Mouse (Mus musculus) embryonic facial prominence, embryonic 15.5 days (tissue): ENCODE measurements around the gene Gm20481. TPM values are rescaled to one million over a fixed set of nuclear protein-coding genes. Genes with fewer than 3 reads are reported as not detected.

Experiments
- ATAC-seq: fragments of 200-750 bp; cut with Nextera tagmentation; 2 replicates; pipeline ENCODE4 v1.8.0; 2017; ENCODE audit warnings: low read depth, moderate TSS enrichment; ENCODE audit not compliant: insufficient number of reproducible peaks, low FRiP score, low TSS enrichment
- H3K27ac ChIP-seq: fragments of 300-500 bp; sonication (generic); replicated peaks from 2 replicates; pipeline ENCODE4 v1.5.1; 2015; ENCODE audit warnings: mild to moderate bottlenecking, inconsistent platforms
- H3K27me3 ChIP-seq: fragments of 300-500 bp; sonication (generic); 2 replicates; pipeline ENCODE4 v1.6.1; 2015; ENCODE audit warnings: inconsistent platforms
- H3K36me3 ChIP-seq: fragments of 300-500 bp; sonication (generic); 2 replicates; pipeline ENCODE4 v1.6.1; 2015; ENCODE audit warnings: mild to moderate bottlenecking, inconsistent platforms
- H3K4me1 ChIP-seq: fragments of 300-500 bp; sonication (generic); 2 replicates; pipeline ENCODE4 v1.6.1; 2015; ENCODE audit warnings: inconsistent platforms
- H3K4me2 ChIP-seq: fragments of 300-500 bp; sonication (generic); replicated peaks from 2 replicates; pipeline ENCODE4 v1.6.1; 2015; ENCODE audit warnings: mild to moderate bottlenecking, inconsistent platforms
- H3K4me3 ChIP-seq: fragments of 300-500 bp; sonication (generic); replicated peaks from 2 replicates; pipeline ENCODE4 v1.5.1; 2015; ENCODE audit warnings: mild to moderate bottlenecking, inconsistent platforms
- H3K9ac ChIP-seq: fragments of 300-500 bp; sonication (generic); 2 replicates; pipeline ENCODE4 v1.6.1; 2015; ENCODE audit warnings: inconsistent platforms
- H3K9me3 ChIP-seq: fragments of 300-500 bp; sonication (generic); replicated peaks from 2 replicates; pipeline ENCODE4 v1.6.1; 2016; ENCODE audit warnings: inconsistent platforms
- WGBS: fragments of 180-500 bp; shearing (Covaris S2); methylation state at CpG from one replicate; pipeline ENCODE4 v1.1.7; 2015; 5-methylcytosine and 5-hydroxymethylcytosine counted together
- polyA plus RNA-seq: library from polyadenylated mRNA; unstranded; fragments of >200 nt; fragmentation: Nextera tagmentation; extraction: Ambion mirVana; gene quantifications from 2 replicates; pipeline ENCODE4 v1.2.1, GENCODE M21; 2015

Gm20481 gene
- polyA plus RNA-seq, 1 experiment from 2014 or later: not detected

- no peak overlapping the region for H3K4me3 ChIP-seq
- H3K27me3 ChIP-seq: no peaks in the 10 kb centered on the region
- no peak for ATAC-seq
- H3K9me3 ChIP-seq: no peaks in the 10 kb centered on the region
- H3K36me3 ChIP-seq: peaks cover 97% of the 10 kb centered on the region
- H3K4me2 ChIP-seq: no peak overlapping the region
- H3K4me1 ChIP-seq: no peaks in the 10 kb centered on the region
- H3K27ac ChIP-seq: no peak overlapping the region
- H3K9ac ChIP-seq: no peak overlapping the region
- 90% methylated on average over 7 of the region's 7 CpGs for WGBS
Measured at GRCm38 (mm10) chr17:35009586-35009985, 39.9 kb downstream of the Gm20481 start.

GRCm38 (mm10) chr17:35011440-35011839 lies 41.7 kb downstream of the Gm20481 start:
- peaks cover 7% of the 10 kb centered on the region for H3K4me1 ChIP-seq
- peaks cover 99% of the 10 kb centered on the region for H3K36me3 ChIP-seq
- 90% methylated on average over 8 of the region's 8 CpGs for WGBS
- H3K27me3 ChIP-seq: no peaks in the 10 kb centered on the region
- H3K27ac ChIP-seq: no peak overlapping the region
- H3K9me3 ChIP-seq: no peaks in the 10 kb centered on the region
- no peak overlapping the region for H3K9ac ChIP-seq
- ATAC-seq: no peak
- H3K4me3 ChIP-seq: no peak overlapping the region
- H3K4me2 ChIP-seq: no peak overlapping the region

- ATAC-seq: no peak
- H3K4me1 ChIP-seq: peaks cover 12% of the 10 kb centered on the region
- no peak overlapping the region for H3K27ac ChIP-seq
- no peaks in the 10 kb centered on the region for H3K9me3 ChIP-seq
- no peak overlapping the region for H3K4me2 ChIP-seq
- no peaks in the 10 kb centered on the region for H3K27me3 ChIP-seq
- H3K36me3 ChIP-seq: peaks cover 94% of the 10 kb centered on the region
- H3K9ac ChIP-seq: no peak overlapping the region
- WGBS: 85% methylated on average over 13 of the region's 13 CpGs
- H3K4me3 ChIP-seq: no peak overlapping the region
Measured at GRCm38 (mm10) chr17:35012430-35012829, 42.7 kb downstream of the Gm20481 start.

- Histone ChIP-seq H3K27ac (no peak overlapping the region), H3K9ac (no peak overlapping the region), H3K4me3 (no peak overlapping the region), H3K4me1 (peaks cover 12% of the 10 kb centered on the region), H3K27me3 (no peaks in the 10 kb centered on the region), H3K4me2 (no peak overlapping the region), H3K36me3 (peaks cover 86% of the 10 kb centered on the region), H3K9me3 (no peaks in the 10 kb centered on the region)
- no peak for ATAC-seq
- WGBS: 78% methylated on average over 6 of the region's 6 CpGs
Measured at GRCm38 (mm10) chr17:35013221-35013620, 43.5 kb downstream of the Gm20481 start.

- Histone ChIP-seq H3K4me3 (no peak overlapping the region), H3K36me3 (peaks cover 66% of the 10 kb centered on the region), H3K9me3 (no peaks in the 10 kb centered on the region), H3K27me3 (no peaks in the 10 kb centered on the region), H3K4me1 (peaks cover 12% of the 10 kb centered on the region), H3K4me2 (no peak overlapping the region), H3K9ac (no peak overlapping the region), H3K27ac (no peak overlapping the region)
- 94% methylated on average over 16 of the region's 16 CpGs for WGBS
- no peak for ATAC-seq
Measured at GRCm38 (mm10) chr17:35015296-35015695, 45.6 kb downstream of the Gm20481 start.

GRCm38 (mm10) chr17:35016376-35016775 lies 46.7 kb downstream of the Gm20481 start, which contains the start of gene Vwa7:
Gene Vwa7 (plus strand): TSS chr17:35016579.
- H3K27me3 ChIP-seq: no peaks in the 10 kb centered on the region
- peaks cover 17% of the 10 kb centered on the region for H3K4me1 ChIP-seq
- ATAC-seq: no peak
- H3K9ac ChIP-seq: no peak within 1 kb of the TSS
- H3K27ac ChIP-seq: no peak within 1 kb of the TSS
- 52% methylated on average over 12 of the region's 12 CpGs for WGBS
- peaks cover 55% of the 10 kb centered on the region for H3K36me3 ChIP-seq
- no peak within 1 kb of the TSS for H3K4me2 ChIP-seq
- H3K9me3 ChIP-seq: no peaks in the 10 kb centered on the region
- H3K4me3 ChIP-seq: no peak within 1 kb of the TSS

GRCm38 (mm10) chr17:35016791-35017705 lies 47.3 kb downstream of the Gm20481 start:
- no peak overlapping the region for H3K9ac ChIP-seq
- peaks cover 20% of the 10 kb centered on the region for H3K4me1 ChIP-seq
- H3K4me3 ChIP-seq: no peak overlapping the region
- WGBS: 76% methylated on average over 10 of the region's 10 CpGs
- H3K4me2 ChIP-seq: no peak overlapping the region
- no peak for ATAC-seq
- H3K9me3 ChIP-seq: no peaks in the 10 kb centered on the region
- no peaks in the 10 kb centered on the region for H3K27me3 ChIP-seq
- H3K27ac ChIP-seq: no peak overlapping the region
- H3K36me3 ChIP-seq: peaks cover 48% of the 10 kb centered on the region

GRCm38 (mm10) chr17:35017706-35018030 lies 48.0 kb downstream of the Gm20481 start:
- Histone ChIP-seq H3K9me3 (no peaks in the 10 kb centered on the region), H3K4me3 (no peak overlapping the region), H3K9ac (no peak overlapping the region), H3K27me3 (no peaks in the 10 kb centered on the region), H3K27ac (no peak overlapping the region), H3K4me2 (no peak overlapping the region), H3K4me1 (peaks cover 20% of the 10 kb centered on the region), H3K36me3 (peaks cover 42% of the 10 kb centered on the region)
- WGBS: 67% methylated on average over 14 of the region's 14 CpGs
- ATAC-seq: no peak

GRCm38 (mm10) chr17:35018171-35018570 lies 48.5 kb downstream of the Gm20481 start:
- WGBS: 63% methylated on average over 3 of the region's 3 CpGs
- Histone ChIP-seq H3K36me3 (peaks cover 37% of the 10 kb centered on the region), H3K9ac (no peak overlapping the region), H3K9me3 (no peaks in the 10 kb centered on the region), H3K27me3 (no peaks in the 10 kb centered on the region), H3K4me1 (peaks cover 20% of the 10 kb centered on the region), H3K4me3 (no peak overlapping the region), H3K4me2 (no peak overlapping the region), H3K27ac (no peak overlapping the region)
- no peak for ATAC-seq

- peaks cover 26% of the 10 kb centered on the region for H3K4me1 ChIP-seq
- no peak overlapping the region for H3K9ac ChIP-seq
- 74% methylated on average over 11 of the region's 11 CpGs for WGBS
- peaks cover 20% of the 10 kb centered on the region for H3K36me3 ChIP-seq
- H3K27ac ChIP-seq: no peak overlapping the region
- no peaks in the 10 kb centered on the region for H3K27me3 ChIP-seq
- no peak overlapping the region for H3K4me2 ChIP-seq
- no peak for ATAC-seq
- no peak overlapping the region for H3K4me3 ChIP-seq
- no peaks in the 10 kb centered on the region for H3K9me3 ChIP-seq
Measured at GRCm38 (mm10) chr17:35019894-35020293, 50.2 kb downstream of the Gm20481 start.

GRCm38 (mm10) chr17:35020551-35020950 lies 50.8 kb downstream of the Gm20481 start:
- H3K4me2 ChIP-seq: no peak overlapping the region
- no peaks in the 10 kb centered on the region for H3K9me3 ChIP-seq
- H3K4me3 ChIP-seq: no peak overlapping the region
- H3K36me3 ChIP-seq: peaks cover 13% of the 10 kb centered on the region
- WGBS: 80% methylated on average over 8 of the region's 8 CpGs
- peaks cover 30% of the 10 kb centered on the region for H3K4me1 ChIP-seq
- H3K27ac ChIP-seq: no peak overlapping the region
- no peak overlapping the region for H3K9ac ChIP-seq
- no peaks in the 10 kb centered on the region for H3K27me3 ChIP-seq
- ATAC-seq: no peak
